Mouse (Mus musculus) c-Kit-positive CD71-negative TER-119-negative erythroid progenitor cells, embryonic 14.5 days (primary cell): ENCODE measurements around the gene Cadm1.

Experiments
- DNase-seq: peaks from one replicate; pipeline ENCODE4 v3.0.0-alpha.2; 2013; ENCODE audit warnings: low read depth

Gene Cadm1

GRCm38 (mm10) chr9:47876557-47877206, 346.7 kb downstream of the Cadm1 start:
- no peak for DNase-seq

- no peak for DNase-seq
Measured at GRCm38 (mm10) chr9:47880171-47880570, 350.2 kb downstream of the Cadm1 start.

- DNase-seq = no peak
Measured at GRCm38 (mm10) chr9:47882372-47882771, 352.4 kb downstream of the Cadm1 start.

GRCm38 (mm10) chr9:47891721-47892120, 361.7 kb downstream of the Cadm1 start:
- no peak for DNase-seq

GRCm38 (mm10) chr9:47892995-47893394, 363.0 kb downstream of the Cadm1 start:
- no peak for DNase-seq

GRCm38 (mm10) chr9:47894096-47894495, 364.1 kb downstream of the Cadm1 start:
- DNase-seq = no peak

GRCm38 (mm10) chr9:47894661-47895060, 364.7 kb downstream of the Cadm1 start:
- no peak for DNase-seq

GRCm38 (mm10) chr9:47895121-47895520, 365.1 kb downstream of the Cadm1 start:
- no peak for DNase-seq

- no peak for DNase-seq
Measured at GRCm38 (mm10) chr9:47900734-47901133, 370.8 kb downstream of the Cadm1 start.

GRCm38 (mm10) chr9:47903661-47904060, 373.7 kb downstream of the Cadm1 start:
- no peak for DNase-seq

- no peak for DNase-seq
Measured at GRCm38 (mm10) chr9:47904339-47904922, 374.5 kb downstream of the Cadm1 start.

GRCm38 (mm10) chr9:47906521-47906920, 376.5 kb downstream of the Cadm1 start:
- DNase-seq = no peak
